Mouse (Mus musculus) liver, postnatal 0 days (tissue): ENCODE results near the gene Olfr149. TPM values are rescaled to one million over a fixed set of nuclear protein-coding genes. Genes with fewer than 3 reads are reported as not detected.
"Not testable (repeated sequence)": the region's sequence is repeated elsewhere in the genome, so short reads cannot be mapped to it uniquely, and the experiment has no call there.

Source experiments
- ATAC-seq: fragments of 200-750 bp; cut with Nextera tagmentation; 2 replicates; pipeline ENCODE4 v1.8.0; 2017; ENCODE audit warnings: mild to moderate bottlenecking, moderate library complexity
- DNase-seq: peaks from one replicate; pipeline ENCODE4 v3.0.0-alpha.2; 2016
- H3K27ac ChIP-seq: fragments of 300-500 bp; sonication (generic); 2 replicates; pipeline ENCODE4 v1.5.1; 2014; ENCODE audit warnings: antibody characterized with exemption, moderate library complexity, mild to moderate bottlenecking, low read depth
- H3K27me3 ChIP-seq: fragments of 300-500 bp; sonication (generic); 2 replicates; pipeline ENCODE4 v1.6.1; 2014; ENCODE audit warnings: low read length, control low read depth, mixed read lengths; ENCODE audit not compliant: insufficient read depth
- H3K36me3 ChIP-seq: fragments of 300-500 bp; sonication (generic); replicated peaks from 2 replicates; pipeline ENCODE4 v1.6.1; 2014; ENCODE audit warnings: mild to moderate bottlenecking, control low read depth, low read length, moderate library complexity, mixed read lengths; ENCODE audit not compliant: insufficient read depth
- H3K4me1 ChIP-seq: fragments of 300-500 bp; sonication (generic); 2 replicates; pipeline ENCODE4 v1.6.1; 2014; ENCODE audit warnings: antibody characterized with exemption, mild to moderate bottlenecking, control low read depth; ENCODE audit not compliant: insufficient read depth
- H3K4me2 ChIP-seq: fragments of 300-500 bp; sonication (generic); 2 replicates; pipeline ENCODE4 v1.6.1; 2014; ENCODE audit warnings: low read depth, mild to moderate bottlenecking, low read length, moderate library complexity, mixed read lengths
- H3K4me3 ChIP-seq: fragments of 300-500 bp; sonication (generic); 2 replicates; pipeline ENCODE4 v1.5.1; 2014; ENCODE audit warnings: low read depth, low read length
- H3K9ac ChIP-seq: fragments of 300-500 bp; sonication (generic); replicated peaks from 2 replicates; pipeline ENCODE4 v1.6.1; 2014; ENCODE audit warnings: mild to moderate bottlenecking, moderate library complexity
- H3K9me3 ChIP-seq: fragments of 300-500 bp; sonication (generic); 2 replicates; pipeline ENCODE4 v1.6.1; 2016; ENCODE audit warnings: mild to moderate bottlenecking, control low read depth, low read length, mixed read lengths
- CTCF ChIP-seq: sonication (generic); IDR thresholded peaks from 2 replicates; pipeline ENCODE4 v1.5.1; 2016; ENCODE audit warnings: antibody characterized with exemption, low read depth
- EP300 ChIP-seq: IDR thresholded peaks from 2 replicates; pipeline ENCODE4 v1.6.1; 2016; ENCODE audit warnings: antibody characterized with exemption, low read depth, mild to moderate bottlenecking
- WGBS: fragments of 180-500 bp; shearing (Covaris S2); extraction: QIAGEN DNeasy Blood & Tissue Kit; methylation state at CpG from one replicate; pipeline ENCODE4 v1.1.7; 2014; ENCODE audit not compliant: insufficient replicate concordance; 5-methylcytosine and 5-hydroxymethylcytosine counted together
- polyA plus RNA-seq: library from polyadenylated mRNA; unstranded; fragments of >200 nt; fragmentation: Nextera tagmentation; extraction: Ambion mirVana; gene quantifications from 2 replicates; pipeline ENCODE4 v1.2.1, GENCODE M21; 2015

The Olfr149 gene
- polyA plus RNA-seq = not detected in 2 replicates

DNA sequence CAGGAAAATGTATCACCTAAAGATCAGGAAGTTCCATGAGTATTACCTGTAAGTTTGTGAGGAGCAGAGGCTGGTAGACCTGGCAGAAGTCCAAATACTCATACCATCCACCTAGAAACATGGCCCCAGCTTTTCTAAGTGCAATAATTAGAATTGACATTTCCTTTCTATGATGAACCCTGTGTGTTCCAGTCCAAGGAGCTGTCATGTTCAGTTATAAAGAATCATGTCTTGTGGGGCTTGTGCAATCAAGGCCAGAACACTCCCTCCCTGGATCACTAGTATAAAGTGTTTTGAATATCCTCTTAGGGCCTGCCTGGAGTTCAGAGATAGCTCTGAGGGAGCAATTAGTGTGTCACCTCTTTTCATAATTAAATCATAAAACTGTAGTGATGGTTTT is at the start of gene Olfr149:
Gene Olfr149, minus strand, starts transcription at position 101 of the 400 bp plus-strand sequence.
- Histone ChIP-seq H3K4me2 (no peak within 1 kb of the TSS), H3K27ac (no peak within 1 kb of the TSS), H3K9me3 (no peaks in the 10 kb centered on the region), H3K36me3 (no peaks in the 10 kb centered on the region), H3K9ac (no peak within 1 kb of the TSS), H3K4me1 (no peaks in the 10 kb centered on the region), H3K27me3 (no peaks in the 10 kb centered on the region), H3K4me3 (no peak within 1 kb of the TSS)
- DNase-seq = no peak
- no peak for ATAC-seq
- no peak for TF ChIP-seq EP300
- TF ChIP-seq CTCF = no peak

DNA sequence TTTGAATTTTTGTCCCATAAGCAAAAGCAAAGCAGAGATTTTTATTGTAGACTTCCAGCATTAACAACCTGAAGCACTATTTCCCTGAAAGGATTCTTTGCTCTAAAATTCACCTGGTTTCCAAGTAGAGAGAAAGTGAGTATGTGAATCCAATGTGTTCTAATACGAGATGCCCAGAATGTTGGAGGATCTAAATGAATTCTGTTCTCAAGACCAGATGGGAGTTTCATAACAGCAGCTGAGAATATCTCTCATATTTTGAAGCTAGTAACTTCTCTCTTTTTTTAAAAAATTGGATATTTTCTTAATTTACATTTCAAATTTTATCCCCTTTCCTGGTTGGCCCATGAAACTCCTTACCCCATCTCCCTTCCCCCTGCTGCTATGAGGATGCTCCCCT is 39.5 kb upstream of the Olfr149 start:
- TF ChIP-seq CTCF (no peak), EP300 (no peak)
- WGBS = 82% methylated on average over 1 of the region's 1 CpGs
- H3K36me3 ChIP-seq = no peaks in the 10 kb centered on the region
- DNase-seq = no peak
- no peaks in the 10 kb centered on the region for H3K27me3 ChIP-seq
- no peak for ATAC-seq
- H3K4me1 ChIP-seq = no peaks in the 10 kb centered on the region
- no peak overlapping the region for H3K4me2 ChIP-seq
- H3K4me3 ChIP-seq = no peak overlapping the region
- H3K9ac ChIP-seq = no peak overlapping the region
- H3K27ac ChIP-seq = no peak overlapping the region
- H3K9me3 ChIP-seq = no peaks in the 10 kb centered on the region

DNA sequence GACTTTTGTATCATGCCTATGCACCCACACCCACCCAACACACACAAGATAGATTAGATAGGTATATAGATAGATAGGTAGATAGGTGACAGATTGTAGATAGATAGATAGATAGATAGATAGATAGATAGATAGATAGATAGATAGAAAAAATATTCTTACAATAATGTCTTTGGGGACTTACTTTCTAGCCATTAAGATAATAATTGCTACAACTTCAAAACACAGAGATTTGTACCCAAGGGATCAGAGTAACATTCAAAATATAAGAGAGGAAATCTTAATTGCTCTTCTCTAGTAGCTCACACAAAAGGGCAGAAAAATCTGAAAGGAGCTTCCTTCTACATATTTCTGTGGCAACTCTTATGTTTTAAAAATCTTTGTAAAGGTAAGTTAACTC is 39.0 kb upstream of the Olfr149 start, which contains the start of gene Olfr967:
Gene Olfr967, plus strand, starts transcription at position 301 of the 400 bp plus-strand sequence.
- no peak for DNase-seq
- no peak within 1 kb of the TSS for H3K9ac ChIP-seq
- no peak within 1 kb of the TSS for H3K4me2 ChIP-seq
- H3K27me3 ChIP-seq = no peaks in the 10 kb centered on the region
- TF ChIP-seq EP300 (no peak), CTCF (no peak)
- no peaks in the 10 kb centered on the region for H3K36me3 ChIP-seq
- no peaks in the 10 kb centered on the region for H3K4me1 ChIP-seq
- H3K4me3 ChIP-seq = no peak within 1 kb of the TSS
- no peak for ATAC-seq
- H3K27ac ChIP-seq = no peak within 1 kb of the TSS
- H3K9me3 ChIP-seq = no peaks in the 10 kb centered on the region

DNA sequence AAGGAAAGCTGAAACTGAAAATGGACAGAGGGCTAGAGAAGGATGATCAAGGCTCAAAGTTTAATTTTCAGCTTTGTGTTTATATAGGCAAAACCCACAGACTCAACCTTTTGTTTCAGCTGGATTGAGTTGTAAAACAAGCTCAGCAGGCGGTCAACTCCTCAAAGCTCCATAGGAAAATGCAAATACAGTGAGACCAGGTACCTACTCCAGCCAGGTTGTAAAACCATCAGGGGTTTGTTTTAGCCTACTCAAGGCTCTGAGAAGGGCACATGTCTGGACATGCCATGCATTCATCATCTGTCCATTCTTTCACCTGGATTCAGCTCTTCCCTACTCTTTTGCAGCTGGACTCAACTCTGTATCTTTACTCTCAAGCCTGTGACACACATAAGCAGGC is 33.8 kb upstream of the Olfr149 start:
- no peaks in the 10 kb centered on the region for H3K4me1 ChIP-seq
- no peaks in the 10 kb centered on the region for H3K9me3 ChIP-seq
- DNase-seq = no peak
- H3K4me3 ChIP-seq = no peak overlapping the region
- TF ChIP-seq EP300 = no peak
- TF ChIP-seq CTCF = no peak
- ATAC-seq = no peak
- H3K4me2 ChIP-seq = no peak overlapping the region
- 85% methylated on average over 1 of the region's 1 CpGs for WGBS
- no peaks in the 10 kb centered on the region for H3K36me3 ChIP-seq
- H3K27ac ChIP-seq = no peak overlapping the region
- no peaks in the 10 kb centered on the region for H3K27me3 ChIP-seq
- H3K9ac ChIP-seq = no peak overlapping the region

DNA sequence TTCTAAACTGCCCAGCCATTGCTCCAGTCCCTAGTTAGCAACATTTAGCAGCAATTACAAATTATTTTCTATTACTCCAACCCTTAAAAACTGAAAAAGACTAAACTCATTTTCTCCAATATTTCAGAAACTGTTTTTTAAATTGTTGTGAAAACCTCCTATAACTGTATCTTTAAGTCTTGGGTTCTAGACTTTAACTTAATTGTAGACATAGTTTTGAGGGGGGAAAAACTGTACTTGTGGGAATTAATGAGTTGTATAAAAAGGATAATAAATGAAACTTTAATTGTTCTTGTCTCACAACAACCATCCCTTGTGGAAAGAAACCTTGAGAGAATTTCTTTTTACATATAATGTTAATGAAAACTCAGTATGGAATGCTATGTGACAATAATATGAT is 23.8 kb upstream of the Olfr149 start, which contains the start of gene Olfr150:
Gene Olfr150, plus strand, starts transcription at position 301 of the 400 bp plus-strand sequence.
- TF ChIP-seq CTCF (no peak), EP300 (no peak)
- Histone ChIP-seq H3K27ac (no peak within 1 kb of the TSS), H3K27me3 (no peaks in the 10 kb centered on the region), H3K9me3 (no peaks in the 10 kb centered on the region), H3K4me2 (no peak within 1 kb of the TSS), H3K36me3 (no peaks in the 10 kb centered on the region), H3K9ac (no peak within 1 kb of the TSS), H3K4me1 (no peaks in the 10 kb centered on the region), H3K4me3 (no peak within 1 kb of the TSS)
- DNase-seq (no peak), ATAC-seq (no peak)

DNA sequence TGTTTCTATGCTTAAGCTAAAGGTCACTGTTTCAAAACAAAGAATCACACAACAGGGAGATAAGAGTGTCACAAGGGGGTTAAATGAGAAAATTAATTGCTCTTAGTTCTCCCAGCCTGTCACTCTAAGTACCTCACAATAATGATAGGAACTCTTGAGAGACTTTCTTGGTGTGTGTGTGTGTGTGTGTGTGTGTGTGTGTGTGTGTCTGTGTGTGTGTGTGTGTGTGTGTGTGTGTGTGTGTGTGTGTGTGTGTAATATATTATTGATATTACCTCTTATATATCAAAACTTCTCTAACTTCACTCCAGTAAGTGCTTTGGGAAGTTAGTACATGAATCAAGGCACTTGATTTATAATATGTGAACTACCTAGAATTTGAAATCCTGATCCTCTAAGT is 4.1 kb upstream of the Olfr149 start, which contains the start of gene Olfr965:
Gene Olfr965, plus strand, starts transcription at position 301 of the 400 bp plus-strand sequence.
- no peak for DNase-seq
- Histone ChIP-seq H3K27ac (no peak within 1 kb of the TSS), H3K27me3 (no peaks in the 10 kb centered on the region), H3K36me3 (no peaks in the 10 kb centered on the region), H3K9me3 (no peaks in the 10 kb centered on the region), H3K4me2 (no peak within 1 kb of the TSS), H3K9ac (no peak within 1 kb of the TSS), H3K4me1 (no peaks in the 10 kb centered on the region), H3K4me3 (no peak within 1 kb of the TSS)
- TF ChIP-seq CTCF (no peak), EP300 (no peak)
- no peak for ATAC-seq

DNA sequence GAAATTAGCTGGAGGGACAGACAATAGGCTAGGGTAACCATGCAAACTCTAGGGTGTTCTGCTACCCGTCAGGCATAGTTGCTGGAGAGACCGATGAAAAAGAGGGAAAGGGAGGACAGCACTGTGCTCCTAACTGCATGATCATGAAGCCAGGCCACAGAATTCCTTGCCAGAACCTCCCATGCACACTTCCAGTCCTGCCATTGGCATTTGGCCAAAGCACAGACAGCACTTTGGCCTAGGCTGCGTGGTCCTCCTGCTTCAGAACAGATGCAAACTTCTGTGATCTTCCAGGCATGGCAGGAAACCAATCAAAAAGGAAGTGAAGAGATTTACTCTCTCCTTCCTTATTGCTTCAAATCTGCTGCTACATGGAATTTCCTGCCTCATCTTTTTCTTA is 2.0 kb upstream of the Olfr149 start:
- TF ChIP-seq EP300 (no peak), CTCF (no peak)

DNA sequence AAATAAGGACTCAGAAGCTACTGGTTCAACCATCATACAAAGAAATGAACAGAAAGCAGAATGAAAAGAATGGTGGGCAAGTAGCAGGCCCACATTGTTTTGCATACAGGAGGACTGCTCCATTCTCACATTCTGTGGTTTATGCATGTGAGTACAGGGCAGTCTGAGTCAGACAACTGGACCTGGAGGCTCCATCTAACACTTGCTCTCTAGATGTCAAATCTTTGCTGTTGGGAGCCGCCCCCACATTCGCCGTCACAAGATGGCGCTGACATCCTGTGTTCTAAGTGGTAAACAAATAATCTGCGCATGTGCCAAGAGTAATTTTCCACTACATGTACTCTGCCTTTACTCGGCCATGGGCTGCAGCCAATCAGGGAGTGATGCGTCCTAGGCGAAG is 5.8 kb downstream of the Olfr149 start:
- DNase-seq, ATAC-seq, H3K9me3 ChIP-seq, H3K4me2 ChIP-seq, H3K27me3 ChIP-seq, H3K4me3 ChIP-seq, H3K27ac ChIP-seq, H3K4me1 ChIP-seq, H3K9ac ChIP-seq, H3K36me3 ChIP-seq: not testable (repeated sequence)
- WGBS = 72% methylated on average over 7 of the region's 8 CpGs

More for the DNA sequence above, 2.0 kb upstream of the Olfr149 start:
- no peak for ATAC-seq
- H3K4me3 ChIP-seq = no peak overlapping the region
- 53% methylated on average over 3 of the region's 3 CpGs for WGBS
- no peak overlapping the region for H3K27ac ChIP-seq
- no peak for DNase-seq
- no peaks in the 10 kb centered on the region for H3K4me1 ChIP-seq
- H3K27me3 ChIP-seq = no peaks in the 10 kb centered on the region
- no peak overlapping the region for H3K9ac ChIP-seq
- H3K9me3 ChIP-seq = no peaks in the 10 kb centered on the region
- no peak overlapping the region for H3K4me2 ChIP-seq
- H3K36me3 ChIP-seq = no peaks in the 10 kb centered on the region
